Mouse (Mus musculus) limb, embryonic 14.5 days (tissue): ENCODE measurements at regions not wholly inside any gene's neighbourhood (a gene's known extent, or its start where the extent isn't known, plus 50 kb on each side); places are given as distances from the start of the nearest gene placed in this dataset.

Experiments used
- ATAC-seq: fragments of 200-750 bp; cut with Nextera tagmentation; 2 replicates; pipeline ENCODE4 v1.8.0; 2017; ENCODE audit warnings: low read depth, moderate number of reproducible peaks, moderate TSS enrichment; ENCODE audit not compliant: low FRiP score
- DNase-seq: peaks from one replicate; pipeline ENCODE4 v3.0.0-alpha.2; 2015; ENCODE audit warnings: low spot score
- H3K27ac ChIP-seq: fragments of 300-500 bp; sonication (generic); replicated peaks from 2 replicates; pipeline ENCODE4 v1.5.1; 2014; ENCODE audit warnings: low read depth, mild to moderate bottlenecking, low read length, moderate library complexity, mixed read lengths
- H3K27me3 ChIP-seq: fragments of 300-500 bp; sonication (generic); 2 replicates; pipeline ENCODE4 v1.6.1; 2014; ENCODE audit warnings: low read length, mixed read lengths; ENCODE audit not compliant: control insufficient read depth, insufficient read depth
- H3K36me3 ChIP-seq: fragments of 300-500 bp; sonication (generic); 2 replicates; pipeline ENCODE4 v1.6.1; 2014; ENCODE audit warnings: mild to moderate bottlenecking, low read length, moderate library complexity, mixed read lengths; ENCODE audit not compliant: control insufficient read depth, insufficient read depth
- H3K4me1 ChIP-seq: fragments of 300-500 bp; sonication (generic); 2 replicates; pipeline ENCODE4 v1.6.1; 2014; ENCODE audit warnings: antibody characterized with exemption, low read length, mixed read lengths; ENCODE audit not compliant: control insufficient read depth, insufficient read depth
- H3K4me2 ChIP-seq: fragments of 300-500 bp; sonication (generic); replicated peaks from 2 replicates; pipeline ENCODE4 v1.6.1; 2014; ENCODE audit warnings: low read depth, mild to moderate bottlenecking, low read length, moderate library complexity; ENCODE audit not compliant: severe bottlenecking
- H3K4me3 ChIP-seq: fragments of 300-500 bp; sonication (generic); replicated peaks from 2 replicates; pipeline ENCODE4 v1.5.1; 2014; ENCODE audit warnings: low read length
- H3K9ac ChIP-seq: fragments of 300-500 bp; sonication (generic); 2 replicates; pipeline ENCODE4 v1.6.1; 2014; ENCODE audit warnings: mild to moderate bottlenecking, low read depth, low read length, moderate library complexity; ENCODE audit not compliant: severe bottlenecking
- H3K9me3 ChIP-seq: fragments of 300-500 bp; sonication (generic); 2 replicates; pipeline ENCODE4 v1.6.1; 2016; ENCODE audit warnings: low read length; ENCODE audit not compliant: control insufficient read depth
- POLR2A ChIP-seq: fragments of 200-500 bp; IDR thresholded peaks from 2 replicates; pipeline ENCODE4 v1.8.0; 2012; ENCODE audit warnings: inconsistent platforms, mild to moderate bottlenecking, moderate library complexity, borderline replicate concordance; ENCODE audit not compliant: insufficient read depth, insufficient read length; ENCODE audit errors: extremely low read depth
- WGBS: fragments of 180-500 bp; shearing (Covaris S2); extraction: QIAGEN DNeasy Blood & Tissue Kit; methylation state at CpG from one replicate; pipeline ENCODE4 v1.1.7; 2014; 5-methylcytosine and 5-hydroxymethylcytosine counted together

GRCm38 (mm10) chr3:111371259-111371658, 1120.5 kb upstream of the Prmt6 start:
- Histone ChIP-seq H3K4me1 (no peaks in the 10 kb centered on the region), H3K27me3 (no peaks in the 10 kb centered on the region), H3K9me3 (no peaks in the 10 kb centered on the region), H3K9ac (no peak overlapping the region), H3K27ac (no peak overlapping the region), H3K4me3 (no peak overlapping the region), H3K4me2 (no peak overlapping the region), H3K36me3 (no peaks in the 10 kb centered on the region)
- DNase-seq (no peak), ATAC-seq (no peak)
- WGBS, result 62% methylated on average over 1 of the region's 1 CpGs
- TF ChIP-seq POLR2A, result no peak

- H3K27me3 ChIP-seq, result no peaks in the 10 kb centered on the region
- 37% methylated on average over 2 of the region's 2 CpGs for WGBS
- H3K4me3 ChIP-seq, result no peak overlapping the region
- no peak overlapping the region for H3K9ac ChIP-seq
- no peaks in the 10 kb centered on the region for H3K4me1 ChIP-seq
- no peak for ATAC-seq
- TF ChIP-seq POLR2A, result no peak
- peak; percentile 17 for DNase-seq
- no peaks in the 10 kb centered on the region for H3K36me3 ChIP-seq
- no peak overlapping the region for H3K27ac ChIP-seq
- H3K9me3 ChIP-seq, result no peaks in the 10 kb centered on the region
- H3K4me2 ChIP-seq, result no peak overlapping the region
Measured at GRCm38 (mm10) chr3:111338247-111338646, 1087.4 kb upstream of the Prmt6 start.

GRCm38 (mm10) chr3:111291018-111291538, 1040.3 kb upstream of the Prmt6 start:
- H3K9ac ChIP-seq, result no peak overlapping the region
- ATAC-seq, result no peak
- WGBS, result 61% methylated on average over 2 of the region's 2 CpGs

GRCm38 (mm10) chr3:111281584-111281983, 1030.8 kb upstream of the Prmt6 start:
- DNase-seq (no peak), ATAC-seq (no peak)
- no peaks in the 10 kb centered on the region for H3K36me3 ChIP-seq
- TF ChIP-seq POLR2A, result no peak
- H3K4me1 ChIP-seq, result no peaks in the 10 kb centered on the region
- no peak overlapping the region for H3K4me2 ChIP-seq
- no peak overlapping the region for H3K9ac ChIP-seq
- H3K27ac ChIP-seq, result no peak overlapping the region
- no peaks in the 10 kb centered on the region for H3K9me3 ChIP-seq
- no peak overlapping the region for H3K4me3 ChIP-seq
- no peaks in the 10 kb centered on the region for H3K27me3 ChIP-seq

More at GRCm38 (mm10) chr3:111291018-111291538, 1040.3 kb upstream of the Prmt6 start:
- Histone ChIP-seq H3K9me3 (no peaks in the 10 kb centered on the region), H3K36me3 (no peaks in the 10 kb centered on the region), H3K4me2 (no peak overlapping the region), H3K4me3 (no peak overlapping the region), H3K27ac (no peak overlapping the region), H3K4me1 (no peaks in the 10 kb centered on the region), H3K27me3 (no peaks in the 10 kb centered on the region)
- DNase-seq, result no peak
- no peak for TF ChIP-seq POLR2A
